Mouse (Mus musculus): Measurements from ENCODE around the gene Ppy. TPM values are rescaled to one million over a fixed set of nuclear protein-coding genes. Genes with fewer than 3 reads are reported as not detected.

Gene Ppy
- total and polyA plus RNA-seq, 3 experiments, result not detected

GRCm38 (mm10) chr11:102083193-102083592 is 17.9 kb downstream of the Ppy start:
- no peak for TF ChIP-seq POLR2AphosphoS2 (IDR thresholded peaks at IDR 0.05; ENCODE audit: low read length)
- TF ChIP-seq MYB (IDR thresholded peaks at IDR 0.05; ENCODE audit: low read depth, low read length), result no peak
- no peak for TF ChIP-seq EP300 (IDR thresholded peaks at IDR 0.05; ENCODE audit: low read depth in 1 of 2, low read length in 2 of 2)
- TF ChIP-seq NELFE (IDR thresholded peaks at IDR 0.05; ENCODE audit: low read depth, low read length), result no peak
- Histone ChIP-seq H3K4me1 (ENCODE audit: control insufficient read depth in 1 of 2, insufficient read depth in 2 of 2, low read length in 2 of 2) (peaks cover 0 to 7% of the 10 kb centered on the region in 2 experiments; a peak in 1 of 4 replicates), H3K36me3 (ENCODE audit: control insufficient read depth in 1 of 2, insufficient read depth in 2 of 2, low read length in 2 of 2) (peaks cover 0 to 4% of the 10 kb centered on the region in 2 experiments; a peak in 1 of 4 replicates), H3K9me3 (replicated peaks; ENCODE audit: insufficient read depth, low read length) (no peaks in the 10 kb centered on the region), H3K27ac (ENCODE audit: control insufficient read depth, low read depth, low read length) (no peak overlapping the region), H3K9ac (ENCODE audit: control insufficient read depth, low read depth, low read length, poor library complexity, severe bottlenecking) (no peak overlapping the region), H3K27me3 (ENCODE audit: control insufficient read depth in 1 of 2, insufficient read depth in 2 of 2, low read length in 2 of 2) (no peaks in the 10 kb centered on the region), H3K4me3 (ENCODE audit: control insufficient read depth in 1 of 2, insufficient read depth in 1 of 2, low read depth in 2 of 2, low read length in 2 of 2) (no peak overlapping the region), H3K79me2 (ENCODE audit: control insufficient read depth, insufficient read depth, low read length, poor library complexity) (peaks cover 2% of the 10 kb centered on the region; the same call in 1 of the 2 replicates)
- DNase-seq (ENCODE audit: low read depth, low spot score), result no peak

- no peak for TF ChIP-seq CHD2 (IDR thresholded peaks at IDR 0.05; ENCODE audit: low read length)
- Histone ChIP-seq H3K27me3 (ENCODE audit: control insufficient read depth in 1 of 2, insufficient read depth in 2 of 2, low read length in 2 of 2) (no peaks in the 10 kb centered on the region), H3K27ac (ENCODE audit: control insufficient read depth, low read depth, low read length) (no peak overlapping the region), H3K79me2 (ENCODE audit: control insufficient read depth, insufficient read depth, low read length, poor library complexity) (no peaks in the 10 kb centered on the region), H3K4me1 (ENCODE audit: control insufficient read depth in 1 of 2, insufficient read depth in 2 of 2, low read length in 2 of 2) (peaks cover 0 to 7% of the 10 kb centered on the region in 2 experiments; a peak in 1 of 4 replicates), H3K36me3 (ENCODE audit: control insufficient read depth in 1 of 2, insufficient read depth in 2 of 2, low read length in 2 of 2) (peaks cover 0 to 4% of the 10 kb centered on the region in 2 experiments; a peak in 1 of 4 replicates), H3K4me3 (ENCODE audit: control insufficient read depth in 1 of 2, insufficient read depth in 1 of 2, low read depth in 2 of 2, low read length in 2 of 2) (no peak overlapping the region), H3K9ac (ENCODE audit: control insufficient read depth, low read depth, low read length, poor library complexity, severe bottlenecking) (no peak overlapping the region), H3K9me3 (replicated peaks; ENCODE audit: insufficient read depth, low read length) (no peaks in the 10 kb centered on the region)
- DNase-seq (ENCODE audit: low read depth, low spot score), result no peak
Measured at GRCm38 (mm10) chr11:102082322-102082721, 18.8 kb downstream of the Ppy start.

GRCm38 (mm10) chr11:102073722-102074121 is 27.4 kb downstream of the Ppy start:
- no peak overlapping the region for H3K9ac ChIP-seq (ENCODE audit: control insufficient read depth, low read depth, low read length, poor library complexity, severe bottlenecking)
- no peaks in the 10 kb centered on the region for H3K27me3 ChIP-seq (ENCODE audit: control insufficient read depth in 1 of 2, insufficient read depth in 2 of 2, low read length in 2 of 2)
- H3K4me1 ChIP-seq (ENCODE audit: control insufficient read depth in 1 of 2, insufficient read depth in 2 of 2, low read length in 2 of 2), result peaks cover 5 to 9% of the 10 kb centered on the region in 2 experiments; a peak in 2 of 4 replicates
- no peak for DNase-seq (ENCODE audit: low read depth, low spot score)
- peaks cover 0 to 4% of the 10 kb centered on the region in 2 experiments; a peak in 2 of 4 replicates for H3K36me3 ChIP-seq (ENCODE audit: control insufficient read depth in 1 of 2, insufficient read depth in 2 of 2, low read length in 2 of 2)
- no peaks in the 10 kb centered on the region for H3K9me3 ChIP-seq (replicated peaks; ENCODE audit: insufficient read depth, low read length)
- no peaks in the 10 kb centered on the region for H3K79me2 ChIP-seq (ENCODE audit: control insufficient read depth, insufficient read depth, low read length, poor library complexity)
- TF ChIP-seq RAD21 (IDR thresholded peaks at IDR 0.05; ENCODE audit: low read depth, low read length), result no peak
- no peak overlapping the region for H3K4me3 ChIP-seq (ENCODE audit: control insufficient read depth in 1 of 2, insufficient read depth in 1 of 2, low read depth in 2 of 2, low read length in 2 of 2)
- H3K27ac ChIP-seq (ENCODE audit: control insufficient read depth, low read depth, low read length), result no peak overlapping the region

- no peaks in the 10 kb centered on the region for H3K9me3 ChIP-seq (replicated peaks; ENCODE audit: insufficient read depth, low read length)
- peaks cover 0 to 4% of the 10 kb centered on the region in 2 experiments; a peak in 2 of 4 replicates for H3K36me3 ChIP-seq (ENCODE audit: control insufficient read depth in 1 of 2, insufficient read depth in 2 of 2, low read length in 2 of 2)
- peaks cover 5 to 9% of the 10 kb centered on the region in 2 experiments; a peak in 2 of 4 replicates for H3K4me1 ChIP-seq (ENCODE audit: control insufficient read depth in 1 of 2, insufficient read depth in 2 of 2, low read length in 2 of 2)
- no peak overlapping the region for H3K27ac ChIP-seq (ENCODE audit: control insufficient read depth, low read depth, low read length)
- H3K9ac ChIP-seq (ENCODE audit: control insufficient read depth, low read depth, low read length, poor library complexity, severe bottlenecking), result no peak overlapping the region
- H3K79me2 ChIP-seq (ENCODE audit: control insufficient read depth, insufficient read depth, low read length, poor library complexity), result no peaks in the 10 kb centered on the region
- no peak overlapping the region for H3K4me3 ChIP-seq (ENCODE audit: control insufficient read depth in 1 of 2, insufficient read depth in 1 of 2, low read depth in 2 of 2, low read length in 2 of 2)
- DNase-seq (ENCODE audit: low read depth, low spot score), result peak; percentile 54
- H3K27me3 ChIP-seq (ENCODE audit: control insufficient read depth in 1 of 2, insufficient read depth in 2 of 2, low read length in 2 of 2), result no peaks in the 10 kb centered on the region
- TF ChIP-seq ETS1 (IDR thresholded peaks at IDR 0.05; ENCODE audit: low read depth, low read length) (0 out of 2 replicates have a peak, but pooled peaks have one; percentile 24), RAD21 (IDR thresholded peaks at IDR 0.05; ENCODE audit: low read depth, low read length) (no peak), MAFK (IDR thresholded peaks at IDR 0.05; ENCODE audit: borderline replicate concordance, low read depth, low read length) (peak; percentile 29; the same call in 1 of the 2 replicates), SIN3A (IDR thresholded peaks at IDR 0.05; ENCODE audit: low read length) (no peak), TCF12 (IDR thresholded peaks at IDR 0.05; ENCODE audit: low read depth, low read length) (no peak), HCFC1 (IDR thresholded peaks at IDR 0.05; ENCODE audit: low read depth, low read length) (no peak), SMC3 (IDR thresholded peaks at IDR 0.05; ENCODE audit: low read depth, low read length) (no peak), MXI1 (IDR thresholded peaks at IDR 0.05; ENCODE audit: low read depth, low read length) (no peak), NELFE (IDR thresholded peaks at IDR 0.05; ENCODE audit: low read depth, low read length) (no peak), ZNF384 (IDR thresholded peaks at IDR 0.05; ENCODE audit: low read depth, low read length) (no peak), TAL1 (IDR thresholded peaks at IDR 0.05; ENCODE audit: low read length) (no peak), CHD1 (IDR thresholded peaks at IDR 0.05; ENCODE audit: low read depth, low read length) (no peak), JUND (IDR thresholded peaks at IDR 0.05; ENCODE audit: low read depth, low read length) (no peak), MAZ (IDR thresholded peaks at IDR 0.05; ENCODE audit: low read depth, low read length) (no peak), USF1 (IDR thresholded peaks at IDR 0.05; ENCODE audit: low read depth, low read length) (no peak), BHLHE40 (IDR thresholded peaks at IDR 0.05; ENCODE audit: borderline replicate concordance, low read depth, low read length) (0 out of 2 replicates have a peak, but pooled peaks have one; percentile 21), POLR2A (IDR thresholded peaks at IDR 0.05; ENCODE audit: control insufficient read depth in 1 of 2, insufficient read depth in 1 of 2, low read depth in 1 of 2, low read length in 2 of 2, poor library complexity in 1 of 2) (no peak)
Measured at GRCm38 (mm10) chr11:102072729-102073128, 28.4 kb downstream of the Ppy start.

All from MEL (cell line).